Mouse (Mus musculus) lung, postnatal 25 days (tissue): ENCODE results near the gene Sept5.

ENCODE experiments used
- DNase-seq: peaks from one replicate; pipeline ENCODE4 v3.0.0; 2022; ENCODE audit warnings: low spot score

The Sept5 gene

DNA sequence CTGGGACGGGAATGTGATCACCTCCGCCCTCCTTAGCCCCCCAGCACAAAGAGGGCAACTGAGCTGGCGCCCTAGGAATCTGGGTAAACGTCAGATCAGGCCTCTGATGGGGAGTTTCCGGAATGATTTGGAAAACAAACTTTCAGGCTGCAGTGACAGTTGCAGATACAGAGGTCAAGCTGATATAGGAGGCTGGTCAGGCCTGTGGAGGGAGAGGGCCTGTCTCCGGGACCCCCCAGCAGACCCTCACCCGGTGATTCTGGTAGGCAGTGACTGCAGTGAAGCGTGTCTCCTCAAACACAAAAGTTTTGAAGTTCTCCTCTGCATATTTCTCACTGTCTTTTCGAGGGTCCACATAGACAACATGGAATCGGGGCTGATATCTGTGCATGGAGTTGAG lies 46.6 kb downstream of the Sept5 start:
- DNase-seq: no peak

DNA sequence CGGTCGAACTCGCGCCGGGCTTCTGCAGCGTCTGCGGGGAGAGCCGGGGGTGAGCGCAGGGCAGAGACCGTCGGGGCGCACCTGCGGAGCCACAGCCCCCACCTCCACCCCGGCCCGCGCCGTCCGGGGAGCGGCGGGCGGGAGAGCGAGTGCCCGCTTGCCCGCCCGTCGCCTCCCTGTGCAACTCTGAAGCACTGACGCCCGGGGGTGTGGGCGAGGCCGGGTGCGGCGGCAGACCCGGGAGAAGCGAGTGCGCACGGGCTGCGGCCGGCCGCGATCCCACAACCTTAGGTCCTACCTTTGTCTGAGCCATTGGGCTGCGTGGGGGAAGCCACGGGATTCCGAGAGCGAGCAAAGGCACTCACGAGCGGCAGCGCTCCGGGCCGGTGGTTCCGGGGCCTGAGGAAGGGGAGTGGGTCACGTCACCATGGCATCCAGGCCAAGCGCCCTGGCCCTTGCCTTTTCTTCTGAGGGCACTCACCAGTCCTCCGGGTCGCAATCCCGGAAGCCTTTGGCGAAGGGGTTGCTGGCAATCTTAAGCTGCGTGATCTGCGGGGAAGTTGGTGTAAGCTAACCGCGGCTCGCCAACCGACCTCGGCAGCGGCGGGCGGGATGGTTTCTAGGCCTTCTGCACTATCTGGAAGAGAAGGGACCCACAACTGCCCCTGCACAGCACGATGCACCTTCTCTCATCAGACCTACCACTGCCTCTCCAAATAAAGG lies 47.2 kb downstream of the Sept5 start:
- no peak for DNase-seq

DNA sequence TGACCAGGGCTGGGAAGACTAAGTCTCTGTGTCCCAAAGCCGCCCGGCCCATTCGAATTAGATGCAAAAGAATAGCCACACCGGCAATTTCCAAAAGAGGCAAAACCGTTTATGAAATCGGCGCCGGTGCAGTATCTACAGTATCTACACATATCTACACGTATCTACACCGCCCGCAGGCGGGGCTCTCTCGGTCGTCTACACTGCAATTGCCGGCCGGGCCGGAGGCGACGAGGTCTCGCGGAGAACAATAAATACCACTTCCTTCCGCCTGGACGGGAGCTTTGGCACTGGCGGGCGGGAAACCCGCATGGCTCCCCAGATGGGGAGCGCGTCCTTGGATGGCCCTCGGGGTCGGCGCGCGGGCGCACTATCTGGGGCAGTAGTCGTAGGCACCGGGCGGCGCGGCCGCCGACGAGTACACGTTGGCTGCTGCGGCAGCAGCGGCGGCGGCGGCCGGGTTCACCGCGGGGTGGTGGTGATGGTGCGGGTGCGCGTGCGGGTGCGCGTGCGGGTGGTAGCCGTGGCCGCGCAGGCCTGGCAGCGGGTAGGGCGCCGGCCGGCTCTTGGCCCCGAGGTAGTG lies 48.0 kb downstream of the Sept5 start:
- DNase-seq: no peak

DNA sequence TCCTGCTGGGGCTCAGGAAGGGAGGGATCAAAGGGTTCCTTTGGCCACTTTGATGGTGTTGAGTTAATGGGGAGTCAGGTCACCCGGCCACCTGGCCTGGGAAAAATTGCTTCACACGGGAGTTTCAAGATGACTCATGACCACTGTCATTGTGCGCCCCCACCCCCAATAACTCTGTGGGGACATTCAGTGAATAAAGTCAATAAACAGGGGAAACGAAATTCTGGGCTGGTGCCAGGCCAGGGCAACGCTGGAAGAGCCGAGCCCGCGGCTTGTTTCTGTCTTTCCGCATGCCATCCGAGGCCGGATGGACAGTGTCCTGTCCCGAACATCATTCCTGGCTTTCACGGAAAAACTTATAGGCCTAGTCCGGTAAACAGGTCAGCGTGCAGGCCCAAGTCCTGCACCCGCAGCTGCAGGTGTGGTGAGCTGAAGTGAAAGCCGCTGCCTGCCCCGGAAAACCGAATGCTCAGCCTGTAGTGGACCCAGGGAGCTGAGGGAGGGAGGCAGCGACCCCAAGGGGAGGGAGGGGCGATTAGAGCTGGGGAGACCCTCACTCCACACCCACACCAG lies 48.6 kb downstream of the Sept5 start:
- DNase-seq: no peak

DNA sequence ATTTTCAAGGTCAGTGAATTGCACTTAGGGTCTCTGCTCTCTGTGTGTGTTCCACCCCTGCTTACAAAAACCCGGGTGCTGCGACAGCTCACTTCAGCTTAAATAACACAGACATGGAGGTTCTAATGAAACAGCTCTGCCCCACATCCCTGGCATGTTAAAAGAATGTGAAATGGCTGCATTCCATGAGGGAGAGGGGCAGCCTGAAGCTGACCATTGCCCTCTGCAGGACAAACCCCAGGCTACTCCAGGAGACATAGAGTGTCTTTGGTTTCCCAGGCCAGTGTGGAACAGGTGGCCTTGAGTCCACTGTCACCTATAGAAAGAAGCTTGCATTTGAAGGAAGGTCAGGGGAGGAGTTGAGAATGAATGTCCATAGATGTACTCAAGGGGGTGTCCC lies 49.4 kb downstream of the Sept5 start:
- no peak for DNase-seq

DNA sequence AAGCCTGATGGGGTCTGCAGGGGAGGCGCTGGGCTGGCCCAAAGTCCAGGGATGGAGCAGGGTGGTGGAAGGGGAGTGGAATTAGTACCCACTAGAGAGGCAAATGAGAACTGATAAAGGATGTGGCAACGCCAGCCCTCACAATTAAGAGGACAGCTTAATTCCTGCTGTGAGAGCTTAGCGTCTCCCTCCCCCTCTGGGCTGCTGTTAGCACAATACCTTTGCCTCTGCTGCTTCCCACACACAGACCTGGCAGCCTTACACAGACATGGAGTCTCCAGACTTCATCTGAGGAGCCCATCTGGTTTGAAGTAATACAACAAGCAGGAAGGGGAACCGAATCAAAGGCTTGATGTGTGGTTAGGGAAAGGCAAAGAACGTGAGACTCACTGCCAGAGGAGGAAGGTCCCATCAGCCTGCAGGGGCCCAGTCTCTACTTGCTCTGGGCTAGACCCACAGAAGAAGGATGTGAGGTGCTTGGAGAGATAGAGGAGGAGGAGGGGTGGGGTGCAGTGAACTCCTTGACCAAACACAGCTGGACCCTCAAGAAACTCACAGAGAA lies 52.1 kb downstream of the Sept5 start:
- no peak for DNase-seq

DNA sequence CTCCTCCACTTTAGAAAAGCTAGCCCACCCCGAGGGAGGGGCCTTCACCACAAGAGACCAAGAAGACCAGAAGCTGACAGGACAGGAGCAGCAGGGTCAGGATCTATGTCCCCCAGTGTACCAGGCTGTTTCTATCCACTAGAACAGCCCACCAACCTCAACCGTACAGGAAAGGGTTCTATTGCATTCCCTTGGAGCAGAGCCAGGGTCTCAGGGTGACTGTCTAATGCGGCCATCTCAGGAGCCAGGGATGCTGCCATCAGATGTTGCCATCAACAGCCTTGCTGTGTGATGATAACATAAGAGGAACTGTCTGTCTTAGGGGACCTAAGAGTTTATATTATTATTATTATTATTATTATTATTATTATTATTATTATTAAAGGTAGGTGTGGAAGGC lies 52.7 kb downstream of the Sept5 start:
- DNase-seq: no peak

DNA sequence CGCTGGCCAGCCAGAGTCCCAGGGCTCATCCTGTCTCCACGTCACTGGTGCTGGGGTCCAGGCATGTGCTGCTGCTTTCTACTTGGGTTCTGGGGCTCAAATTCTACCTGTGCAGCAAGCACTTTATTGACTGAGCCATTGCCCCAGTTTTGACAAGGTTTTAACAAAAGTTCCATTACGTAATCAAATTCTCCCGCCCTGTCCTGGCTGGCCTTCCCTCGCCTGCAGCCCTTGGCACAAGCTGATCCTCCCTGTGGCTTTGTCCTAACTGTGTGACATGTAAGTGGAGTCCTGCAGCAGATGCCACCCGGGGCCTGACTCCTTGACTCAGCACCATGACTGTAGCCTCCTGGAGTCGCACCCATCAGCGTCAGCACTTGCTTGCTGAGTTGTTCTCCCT lies 55.6 kb downstream of the Sept5 start:
- DNase-seq: no peak
